Mouse (Mus musculus): ENCODE data around the gene Rhbdl1. TPM values are rescaled to one million over a fixed set of nuclear protein-coding genes. Genes with fewer than 3 reads are reported as not detected.

The Rhbdl1 gene
- 9.2 and 13.9 TPM in 2 replicates for polyA plus RNA-seq (2012; rRNA removed)

GRCm38 (mm10) chr17:25837076-25837410, at the start of gene Rhbdl1:
Rhbdl1 (minus strand) TSS chr17:25837295.
- H3K4me3 ChIP-seq (ENCODE audit: insufficient read depth, low read depth, low read length): peak within 1 kb of the TSS; percentile 26
- no peaks in the 10 kb centered on the region; the same call in 1 of the 2 replicates for H3K36me3 ChIP-seq (ENCODE audit: control insufficient read depth, insufficient read depth, low read length)
- WGBS: 2% methylated on average over 29 of the region's 29 CpGs
- H3K27me3 ChIP-seq (replicated peaks; ENCODE audit: control insufficient read depth, insufficient read depth, low read length): no peaks in the 10 kb centered on the region
- peak; percentile 79 for DNase-seq
- H3K4me1 ChIP-seq (ENCODE audit: control insufficient read depth, insufficient read depth, low read length): peaks cover 33% of the 10 kb centered on the region
- TF ChIP-seq POLR2A (IDR thresholded peaks at IDR 0.05; ENCODE audit: low read depth, low read length) (peak; percentile 66), CTCF (conservative IDR thresholded peaks at IDR 0.05; ENCODE audit: insufficient read depth, insufficient read length, low read depth, low read length) (no peak)
- peak within 1 kb of the TSS; percentile 49 for H3K27ac ChIP-seq (ENCODE audit: insufficient read depth, low read depth, low read length)

GRCm38 (mm10) chr17:25886806-25887205, 49.7 kb upstream of the Rhbdl1 start:
- DNase-seq: no peak
- Histone ChIP-seq H3K4me1 (ENCODE audit: control insufficient read depth, insufficient read depth, low read length) (no peaks in the 10 kb centered on the region), H3K27me3 (replicated peaks; ENCODE audit: control insufficient read depth, insufficient read depth, low read length) (no peaks in the 10 kb centered on the region), H3K36me3 (ENCODE audit: control insufficient read depth, insufficient read depth, low read length) (no peaks in the 10 kb centered on the region), H3K27ac (ENCODE audit: insufficient read depth, low read depth, low read length) (no peak overlapping the region), H3K4me3 (ENCODE audit: insufficient read depth, low read depth, low read length) (no peak overlapping the region)
- TF ChIP-seq CTCF (conservative IDR thresholded peaks at IDR 0.05; ENCODE audit: insufficient read depth, insufficient read length, low read depth, low read length) (no peak), POLR2A (IDR thresholded peaks at IDR 0.05; ENCODE audit: low read depth, low read length) (no peak)

GRCm38 (mm10) chr17:25885636-25886035, 48.5 kb upstream of the Rhbdl1 start:
- Histone ChIP-seq H3K4me3 (ENCODE audit: insufficient read depth, low read depth, low read length) (no peak overlapping the region), H3K27me3 (replicated peaks; ENCODE audit: control insufficient read depth, insufficient read depth, low read length) (no peaks in the 10 kb centered on the region), H3K36me3 (ENCODE audit: control insufficient read depth, insufficient read depth, low read length) (no peaks in the 10 kb centered on the region), H3K4me1 (ENCODE audit: control insufficient read depth, insufficient read depth, low read length) (peaks cover 3% of the 10 kb centered on the region; the same call in 1 of the 2 replicates), H3K27ac (ENCODE audit: insufficient read depth, low read depth, low read length) (no peak overlapping the region)
- 53% methylated on average over 4 of the region's 4 CpGs for WGBS
- TF ChIP-seq CTCF (conservative IDR thresholded peaks at IDR 0.05; ENCODE audit: insufficient read depth, insufficient read length, low read depth, low read length) (peak; percentile 62), POLR2A (IDR thresholded peaks at IDR 0.05; ENCODE audit: low read depth, low read length) (no peak)
- DNase-seq: peak; percentile 39

- Histone ChIP-seq H3K36me3 (ENCODE audit: control insufficient read depth, insufficient read depth, low read length) (no peaks in the 10 kb centered on the region), H3K4me3 (ENCODE audit: insufficient read depth, low read depth, low read length) (no peak overlapping the region)
- 98% methylated on average over 3 of the region's 3 CpGs for WGBS
These were observed 46.7 kb upstream of the Rhbdl1 start for GRCm38 (mm10) chr17:25883824-25884223.

GRCm38 (mm10) chr17:25883268-25883667, 46.2 kb upstream of the Rhbdl1 start:
- no peak overlapping the region for H3K4me3 ChIP-seq (ENCODE audit: insufficient read depth, low read depth, low read length)
- DNase-seq: no peak
- peaks cover 5% of the 10 kb centered on the region; the same call in 1 of the 2 replicates for H3K4me1 ChIP-seq (ENCODE audit: control insufficient read depth, insufficient read depth, low read length)
- 87% methylated on average over 8 of the region's 8 CpGs for WGBS
- no peaks in the 10 kb centered on the region for H3K36me3 ChIP-seq (ENCODE audit: control insufficient read depth, insufficient read depth, low read length)
- TF ChIP-seq CTCF (conservative IDR thresholded peaks at IDR 0.05; ENCODE audit: insufficient read depth, insufficient read length, low read depth, low read length) (no peak), POLR2A (IDR thresholded peaks at IDR 0.05; ENCODE audit: low read depth, low read length) (no peak)
- H3K27me3 ChIP-seq (replicated peaks; ENCODE audit: control insufficient read depth, insufficient read depth, low read length): no peaks in the 10 kb centered on the region
- H3K27ac ChIP-seq (ENCODE audit: insufficient read depth, low read depth, low read length): no peak overlapping the region

More at GRCm38 (mm10) chr17:25883824-25884223, 46.7 kb upstream of the Rhbdl1 start:
- no peak for TF ChIP-seq POLR2A (IDR thresholded peaks at IDR 0.05; ENCODE audit: low read depth, low read length)
- TF ChIP-seq CTCF (conservative IDR thresholded peaks at IDR 0.05; ENCODE audit: insufficient read depth, insufficient read length, low read depth, low read length): no peak; the same call in 1 of the 2 replicates
- Histone ChIP-seq H3K27me3 (replicated peaks; ENCODE audit: control insufficient read depth, insufficient read depth, low read length) (no peaks in the 10 kb centered on the region), H3K27ac (ENCODE audit: insufficient read depth, low read depth, low read length) (no peak overlapping the region), H3K4me1 (ENCODE audit: control insufficient read depth, insufficient read depth, low read length) (peaks cover 5% of the 10 kb centered on the region; the same call in 1 of the 2 replicates)
- DNase-seq: no peak

GRCm38 (mm10) chr17:25882306-25882705, 45.2 kb upstream of the Rhbdl1 start:
- no peak for DNase-seq
- Histone ChIP-seq H3K27me3 (replicated peaks; ENCODE audit: control insufficient read depth, insufficient read depth, low read length) (no peaks in the 10 kb centered on the region), H3K4me1 (ENCODE audit: control insufficient read depth, insufficient read depth, low read length) (peaks cover 8% of the 10 kb centered on the region; the same call in 1 of the 2 replicates), H3K27ac (ENCODE audit: insufficient read depth, low read depth, low read length) (no peak overlapping the region), H3K36me3 (ENCODE audit: control insufficient read depth, insufficient read depth, low read length) (no peaks in the 10 kb centered on the region), H3K4me3 (ENCODE audit: insufficient read depth, low read depth, low read length) (no peak overlapping the region)
- WGBS: 56% methylated on average over 5 of the region's 5 CpGs
- TF ChIP-seq POLR2A (IDR thresholded peaks at IDR 0.05; ENCODE audit: low read depth, low read length): no peak
- TF ChIP-seq CTCF (conservative IDR thresholded peaks at IDR 0.05; ENCODE audit: insufficient read depth, insufficient read length, low read depth, low read length): no peak

GRCm38 (mm10) chr17:25881691-25882090, 44.6 kb upstream of the Rhbdl1 start:
- TF ChIP-seq POLR2A (IDR thresholded peaks at IDR 0.05; ENCODE audit: low read depth, low read length) (no peak), CTCF (conservative IDR thresholded peaks at IDR 0.05; ENCODE audit: insufficient read depth, insufficient read length, low read depth, low read length) (no peak)
- H3K27ac ChIP-seq (ENCODE audit: insufficient read depth, low read depth, low read length): no peak overlapping the region
- 36% methylated on average over 4 of the region's 4 CpGs for WGBS
- H3K4me1 ChIP-seq (ENCODE audit: control insufficient read depth, insufficient read depth, low read length): peaks cover 13% of the 10 kb centered on the region; the same call in 1 of the 2 replicates
- no peaks in the 10 kb centered on the region for H3K36me3 ChIP-seq (ENCODE audit: control insufficient read depth, insufficient read depth, low read length)
- no peak overlapping the region for H3K4me3 ChIP-seq (ENCODE audit: insufficient read depth, low read depth, low read length)
- no peak for DNase-seq
- no peaks in the 10 kb centered on the region for H3K27me3 ChIP-seq (replicated peaks; ENCODE audit: control insufficient read depth, insufficient read depth, low read length)
